Mouse (Mus musculus) thymus, adult 2 months (tissue): ENCODE measurements around the gene Casp1. TPM values are rescaled to one million over a fixed set of nuclear protein-coding genes. Genes with fewer than 3 reads are reported as not detected.

Source experiments
- DNase-seq: peaks from one replicate; pipeline ENCODE4 v3.0.0; 2021
- H3K27ac ChIP-seq: fragments of 200-500 bp; 2 replicates; pipeline ENCODE4 v1.5.1; 2012; ENCODE audit warnings: low read length, control low read depth; ENCODE audit not compliant: control insufficient read depth, insufficient read depth
- H3K27me3 ChIP-seq: fragments of 200-500 bp; 2 replicates; pipeline ENCODE4 v1.6.1; 2012; ENCODE audit warnings: mild to moderate bottlenecking, low read length, moderate library complexity, mixed read lengths; ENCODE audit not compliant: control insufficient read depth, insufficient read depth
- H3K36me3 ChIP-seq: fragments of 200-500 bp; 2 replicates; pipeline ENCODE4 v1.6.1; 2012; ENCODE audit warnings: mild to moderate bottlenecking, low read length, moderate library complexity; ENCODE audit not compliant: control insufficient read depth, insufficient read depth
- H3K4me1 ChIP-seq: fragments of 200-500 bp; replicated peaks from 2 replicates; pipeline ENCODE4 v1.6.1; 2012; ENCODE audit warnings: low read length; ENCODE audit not compliant: control insufficient read depth, insufficient read depth
- H3K4me3 ChIP-seq: fragments of 200-500 bp; 2 replicates; pipeline ENCODE4 v1.5.1; 2012; ENCODE audit warnings: mild to moderate bottlenecking, low read length, control low read depth, moderate library complexity; ENCODE audit not compliant: control insufficient read depth, insufficient read depth
- CTCF ChIP-seq: fragments of 200-500 bp; IDR thresholded peaks from 2 replicates; pipeline ENCODE4 v1.5.1; 2012; ENCODE audit warnings: mild to moderate bottlenecking, control low read depth, low read length, moderate library complexity, borderline replicate concordance; ENCODE audit not compliant: control insufficient read depth, poor library complexity, insufficient read depth; ENCODE audit errors: extremely low read depth
- POLR2A ChIP-seq: fragments of 200-500 bp; IDR thresholded peaks from 2 replicates; pipeline ENCODE4 v1.6.1; 2012; ENCODE audit warnings: mild to moderate bottlenecking, low read length, control low read depth, moderate library complexity; ENCODE audit not compliant: control insufficient read depth, poor library complexity, insufficient read depth; ENCODE audit errors: extremely low read depth
- polyA plus RNA-seq: library from polyadenylated mRNA; depleted of rRNA; stranded (reverse); fragments of >200 nt; gene quantifications from 2 replicates; pipeline ENCODE4 v1.2.3, GENCODE M21; 2012; rRNA removed

Gene Casp1
- polyA plus RNA-seq, 1 experiment, result 1.2 TPM

- no peak overlapping the region for H3K4me3 ChIP-seq
- H3K27ac ChIP-seq, result no peak overlapping the region
- TF ChIP-seq POLR2A, result no peak
- no peak for TF ChIP-seq CTCF
- DNase-seq, result no peak
- H3K27me3 ChIP-seq, result no peaks in the 10 kb centered on the region
- no peaks in the 10 kb centered on the region for H3K4me1 ChIP-seq
- no peaks in the 10 kb centered on the region for H3K36me3 ChIP-seq
These were observed 58.5 kb downstream of the Casp1 start for GRCm38 (mm10) chr9:5356801-5357200.

Other genes starting within 250 kb of the Casp1 start
- gene Casp4, start 10.3 kb downstream of the Casp1 start, polyA plus RNA-seq, result 3.5 and 6.3 TPM in 2 replicates
- 0.97 and 1.2 TPM in 2 replicates for gene Casp12, start 46.9 kb downstream of the Casp1 start, polyA plus RNA-seq